Mouse (Mus musculus) small intestine, adult 2 months (tissue): Measurements from ENCODE around the gene Heatr5a.

Source experiments
- CTCF ChIP-seq: fragments of 200-500 bp; IDR thresholded peaks from 2 replicates; pipeline ENCODE4 v1.5.1; 2012; ENCODE audit warnings: low read depth, mild to moderate bottlenecking, control low read depth, inconsistent platforms, low read length, moderate library complexity, mixed read lengths; ENCODE audit not compliant: insufficient replicate concordance, insufficient read length; ENCODE audit errors: extremely low read depth
- POLR2A ChIP-seq: fragments of 200-500 bp; IDR thresholded peaks from 2 replicates; pipeline ENCODE4 v1.6.1; 2012; ENCODE audit warnings: low read depth, mild to moderate bottlenecking, control low read depth, inconsistent platforms, low read length, moderate library complexity

GRCm38 (mm10) chr12:52010630-52010961, 39.5 kb upstream of the Heatr5a start:
- TF ChIP-seq CTCF: no peak
- no peak for TF ChIP-seq POLR2A
